Mouse (Mus musculus) testis, adult 2 months (tissue): ENCODE measurements around the gene Txndc8. TPM values are rescaled to one million over a fixed set of nuclear protein-coding genes. Genes with fewer than 3 reads are reported as not detected.

ENCODE experiments used
- H3K27ac ChIP-seq: fragments of 200-500 bp; 2 replicates; pipeline ENCODE4 v1.5.1; 2012; ENCODE audit warnings: low read depth, low read length; ENCODE audit not compliant: control insufficient read depth, insufficient read depth
- H3K27me3 ChIP-seq: fragments of 200-500 bp; 2 replicates; pipeline ENCODE4 v1.6.1; 2012; ENCODE audit warnings: mild to moderate bottlenecking, low read length, moderate library complexity; ENCODE audit not compliant: control insufficient read depth, insufficient read depth
- H3K36me3 ChIP-seq: fragments of 200-500 bp; 2 replicates; pipeline ENCODE4 v1.6.1; 2012; ENCODE audit warnings: mild to moderate bottlenecking, low read length; ENCODE audit not compliant: control insufficient read depth, insufficient read depth
- H3K4me1 ChIP-seq: fragments of 200-500 bp; 2 replicates; pipeline ENCODE4 v1.6.1; 2012; ENCODE audit warnings: low read length; ENCODE audit not compliant: control insufficient read depth, insufficient read depth
- H3K4me3 ChIP-seq: fragments of 200-500 bp; 2 replicates; pipeline ENCODE4 v1.5.1; 2012; ENCODE audit warnings: low read depth, mild to moderate bottlenecking, low read length, moderate library complexity, mixed read lengths; ENCODE audit not compliant: control insufficient read depth
- CTCF ChIP-seq: fragments of 200-500 bp; IDR thresholded peaks from 2 replicates; pipeline ENCODE4 v1.5.1; 2012; ENCODE audit warnings: low read depth, mild to moderate bottlenecking, inconsistent platforms, low read length, moderate library complexity; ENCODE audit not compliant: control insufficient read depth, insufficient read depth, insufficient replicate concordance
- POLR2A ChIP-seq: fragments of 200-500 bp; IDR thresholded peaks from 2 replicates; pipeline ENCODE4 v1.6.1; 2012; ENCODE audit warnings: low read depth, mild to moderate bottlenecking, inconsistent platforms, low read length, moderate library complexity; ENCODE audit not compliant: control insufficient read depth
- polyA plus RNA-seq: library from polyadenylated mRNA; depleted of rRNA; stranded (reverse); fragments of >200 nt; gene quantifications from 2 replicates; pipeline ENCODE4 v1.2.3, GENCODE M21; 2012

The Txndc8 gene
- polyA plus RNA-seq, 1 experiment = 412 TPM

- Histone ChIP-seq H3K27me3 (no peaks in the 10 kb centered on the region), H3K4me3 (peak within 1 kb of the TSS; percentile 90), H3K4me1 (peaks cover 13% of the 10 kb centered on the region), H3K36me3 (no peaks in the 10 kb centered on the region), H3K27ac (peak within 1 kb of the TSS; percentile 96)
- TF ChIP-seq CTCF (no peak), POLR2A (peak; percentile 69)
Observed at GRCm38 (mm10) chr4:57956029-57956960, 52.6 kb downstream of the Txndc8 start, which contains the start of gene Txn1. Txn1 (minus strand) TSS chr4:57956411.

- H3K36me3 ChIP-seq = no peaks in the 10 kb centered on the region
- H3K27ac ChIP-seq = peak overlapping the region; percentile 67
- no peak for TF ChIP-seq POLR2A
- 0 out of 2 replicates have a peak, but pooled peaks have one; percentile 2 for TF ChIP-seq CTCF
- H3K27me3 ChIP-seq = no peaks in the 10 kb centered on the region
- H3K4me1 ChIP-seq = peaks cover 13% of the 10 kb centered on the region
- H3K4me3 ChIP-seq = peak overlapping the region; percentile 90
Observed at GRCm38 (mm10) chr4:57955544-57955958, 53.4 kb downstream of the Txndc8 start.

DNA sequence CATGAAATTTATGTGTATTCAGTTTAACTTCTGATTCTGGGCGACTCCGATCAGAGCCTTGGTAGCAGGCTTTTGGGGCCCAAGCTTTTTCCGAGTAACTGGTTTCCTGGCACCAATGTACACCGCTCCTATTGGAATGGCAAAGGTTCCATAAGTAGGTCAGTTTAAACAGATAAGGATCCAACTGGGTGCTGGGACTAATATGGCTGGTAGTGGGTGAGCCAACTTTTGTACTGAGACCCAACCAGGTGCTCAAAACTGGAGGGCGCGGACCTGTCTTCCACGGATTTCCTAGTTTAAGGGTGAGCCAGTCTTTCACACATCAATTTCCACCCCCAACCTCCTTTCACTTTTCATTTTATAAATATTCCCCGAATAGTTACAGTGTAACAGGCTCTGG is 53.9 kb downstream of the Txndc8 start:
- H3K36me3 ChIP-seq = no peaks in the 10 kb centered on the region
- TF ChIP-seq POLR2A = no peak
- TF ChIP-seq CTCF = no peak
- H3K27me3 ChIP-seq = no peaks in the 10 kb centered on the region
- H3K27ac ChIP-seq = no peak overlapping the region
- H3K4me1 ChIP-seq = peaks cover 13% of the 10 kb centered on the region
- no peak overlapping the region for H3K4me3 ChIP-seq

DNA sequence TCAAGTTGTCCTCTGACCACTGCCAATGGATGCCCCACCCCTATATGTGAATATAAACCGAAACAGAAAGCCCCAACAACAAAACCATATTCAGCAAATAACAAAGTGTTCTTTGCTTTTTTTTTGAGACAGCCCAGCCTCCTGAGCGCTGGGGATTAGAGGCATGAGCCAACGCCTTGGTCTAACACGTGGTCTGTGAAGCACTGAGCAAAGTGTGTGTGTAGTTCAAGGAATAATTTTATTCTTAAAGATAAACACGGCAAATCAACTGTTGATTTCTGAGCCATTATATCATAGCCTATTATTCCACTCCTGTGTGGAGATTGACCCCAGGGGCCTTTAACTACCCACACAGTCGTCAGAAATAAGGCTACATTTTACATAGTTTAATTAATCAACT is 54.3 kb downstream of the Txndc8 start:
- Histone ChIP-seq H3K36me3 (no peaks in the 10 kb centered on the region), H3K27ac (no peak overlapping the region), H3K4me3 (no peak overlapping the region), H3K4me1 (peaks cover 13% of the 10 kb centered on the region), H3K27me3 (no peaks in the 10 kb centered on the region)
- TF ChIP-seq CTCF (no peak), POLR2A (no peak)

GRCm38 (mm10) chr4:57953796-57954195 is 55.1 kb downstream of the Txndc8 start:
- no peak for TF ChIP-seq CTCF
- no peak for TF ChIP-seq POLR2A
- H3K27me3 ChIP-seq = no peaks in the 10 kb centered on the region
- H3K27ac ChIP-seq = no peak overlapping the region
- no peak overlapping the region for H3K4me3 ChIP-seq
- H3K4me1 ChIP-seq = peaks cover 13% of the 10 kb centered on the region
- no peaks in the 10 kb centered on the region; the same call in 1 of the 2 replicates for H3K36me3 ChIP-seq

GRCm38 (mm10) chr4:57952891-57953290 is 56.0 kb downstream of the Txndc8 start:
- TF ChIP-seq CTCF = no peak
- TF ChIP-seq POLR2A = no peak
- Histone ChIP-seq H3K27ac (no peak overlapping the region), H3K4me1 (peaks cover 13% of the 10 kb centered on the region), H3K27me3 (no peaks in the 10 kb centered on the region), H3K36me3 (no peaks in the 10 kb centered on the region; the same call in 1 of the 2 replicates), H3K4me3 (no peak overlapping the region)

GRCm38 (mm10) chr4:57952416-57952815 is 56.5 kb downstream of the Txndc8 start:
- H3K4me3 ChIP-seq = no peak overlapping the region
- H3K36me3 ChIP-seq = no peaks in the 10 kb centered on the region; the same call in 1 of the 2 replicates
- peaks cover 12% of the 10 kb centered on the region for H3K4me1 ChIP-seq
- TF ChIP-seq CTCF = no peak
- H3K27ac ChIP-seq = no peak overlapping the region
- no peaks in the 10 kb centered on the region for H3K27me3 ChIP-seq
